Mouse (Mus musculus): Measurements from ENCODE around the gene Agfg1.

DNA sequence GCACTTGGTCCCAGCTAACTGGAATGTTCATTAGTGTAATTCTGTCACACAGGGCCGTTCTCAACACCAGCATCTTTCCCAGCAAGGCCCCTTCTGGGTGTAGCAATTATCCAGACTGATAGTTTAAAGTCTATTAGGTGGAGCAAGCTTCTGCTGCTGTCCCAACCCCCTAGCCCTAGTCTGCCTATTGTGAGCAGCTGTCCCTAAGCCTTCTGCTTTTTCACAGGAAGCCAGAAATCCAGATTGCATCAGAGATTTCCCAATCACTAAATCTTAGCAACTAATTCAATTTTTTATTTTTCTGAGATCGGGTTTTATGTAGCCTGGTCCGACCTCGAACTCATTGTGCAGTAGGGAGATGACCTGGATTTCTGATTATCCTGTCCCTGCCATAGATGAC, 40.4 kb upstream of the Agfg1 start:
- TF ChIP-seq CTCF (IDR thresholded peaks at IDR 0.05 in 2 of 3, conservative IDR thresholded peaks at IDR 0.05 in 1 of 3; ENCODE audit: control insufficient read depth in 1 of 3, insufficient read depth in 1 of 3, low read depth in 2 of 3, low read length in 3 of 3, poor library complexity in 1 of 3, severe bottlenecking in 1 of 3) (no peak), NRF1 (IDR thresholded peaks at IDR 0.05; ENCODE audit: insufficient read depth, low read depth, low read length, poor library complexity, severe bottlenecking) (no peak), TCF12 (IDR thresholded peaks at IDR 0.05; ENCODE audit: low read depth, low read length) (no peak), EP300 (IDR thresholded peaks at IDR 0.05; ENCODE audit: low read depth in 1 of 2, low read length in 2 of 2) (no peak), POLR2A (IDR thresholded peaks at IDR 0.05; ENCODE audit: control insufficient read depth in 1 of 2, insufficient read depth in 1 of 2, low read depth in 1 of 2, low read length in 2 of 2, poor library complexity in 1 of 2) (no peak), ZNF384 (IDR thresholded peaks at IDR 0.05; ENCODE audit: low read depth, low read length) (no peak)
